Mouse (Mus musculus) macrophage (primary cell): Measurements from ENCODE around the gene Adal. TPM values are rescaled to one million over a fixed set of nuclear protein-coding genes. Genes with fewer than 3 reads are reported as not detected.
"Not testable (repeated sequence)": the region's sequence is repeated elsewhere in the genome, so short reads cannot be mapped to it uniquely, and the experiment has no call there.

Source experiments
- H3K27ac ChIP-seq: fragments of 350-480 bp; formaldehyde crosslinking; 2 replicates; pipeline ENCODE4 v1.9.0; 2021
- H3K36me3 ChIP-seq: fragments of 350-480 bp; formaldehyde crosslinking; 2 replicates; pipeline ENCODE4 v1.9.0; 2021; ENCODE audit errors: inconsistent target
- H3K4me3 ChIP-seq: fragments of 350-480 bp; formaldehyde crosslinking; 2 replicates; pipeline ENCODE4 v1.9.0; 2021; ENCODE audit errors: inconsistent target
- H3K79me2 ChIP-seq: fragments of 350-480 bp; formaldehyde crosslinking; 2 replicates; pipeline ENCODE4 v1.9.0; 2021; ENCODE audit errors: inconsistent target
- WGBS: methylation state at CpG from one replicate; pipeline ENCODE4 v1.1.7; 2026; ENCODE audit warnings: inconsistent platforms; ENCODE audit not compliant: missing documents; 5-methylcytosine and 5-hydroxymethylcytosine counted together
- polyA plus RNA-seq: library from polyadenylated mRNA; stranded (reverse); fragments of 250-400 nt; gene quantifications from 3 replicates; pipeline ENCODE4 v1.2.4, GENCODE M21; 2018; ENCODE audit warnings: inconsistent platforms
- total RNA-seq, 78 experiments: library from RNA; depleted of rRNA; stranded (reverse); fragments of 250-400 nt; gene quantifications; 1 replicate in 9 of 78; 2 replicates in 24 of 78; 3 replicates in 43 of 78; 4 replicates in 2 of 78; pipeline ENCODE4 v1.2.4; 2018; ENCODE audit warnings: inconsistent platforms in 56 of 78

Gene Adal
- total RNA-seq (2018; cell fraction: chromatin; rRNA removed): 10 to 100 TPM in 13 of 26 experiments, 1 to 10 TPM in 13; 1.5 to 30.9 (median 10.1) TPM
- total RNA-seq (2018; cell fraction: cytosol; rRNA removed): 1 to 10 TPM; 2.9 to 8.3 (median 5.4) TPM
- 10 to 100 TPM in 11 of 26 experiments, 1 to 10 TPM in 15; 2.0 to 36.4 (median 8.2) TPM for total RNA-seq (2018; cell fraction: nucleus; rRNA removed)
- 7.0 to 7.9 TPM (median 7.1 TPM) in 3 replicates for polyA plus RNA-seq

DNA sequence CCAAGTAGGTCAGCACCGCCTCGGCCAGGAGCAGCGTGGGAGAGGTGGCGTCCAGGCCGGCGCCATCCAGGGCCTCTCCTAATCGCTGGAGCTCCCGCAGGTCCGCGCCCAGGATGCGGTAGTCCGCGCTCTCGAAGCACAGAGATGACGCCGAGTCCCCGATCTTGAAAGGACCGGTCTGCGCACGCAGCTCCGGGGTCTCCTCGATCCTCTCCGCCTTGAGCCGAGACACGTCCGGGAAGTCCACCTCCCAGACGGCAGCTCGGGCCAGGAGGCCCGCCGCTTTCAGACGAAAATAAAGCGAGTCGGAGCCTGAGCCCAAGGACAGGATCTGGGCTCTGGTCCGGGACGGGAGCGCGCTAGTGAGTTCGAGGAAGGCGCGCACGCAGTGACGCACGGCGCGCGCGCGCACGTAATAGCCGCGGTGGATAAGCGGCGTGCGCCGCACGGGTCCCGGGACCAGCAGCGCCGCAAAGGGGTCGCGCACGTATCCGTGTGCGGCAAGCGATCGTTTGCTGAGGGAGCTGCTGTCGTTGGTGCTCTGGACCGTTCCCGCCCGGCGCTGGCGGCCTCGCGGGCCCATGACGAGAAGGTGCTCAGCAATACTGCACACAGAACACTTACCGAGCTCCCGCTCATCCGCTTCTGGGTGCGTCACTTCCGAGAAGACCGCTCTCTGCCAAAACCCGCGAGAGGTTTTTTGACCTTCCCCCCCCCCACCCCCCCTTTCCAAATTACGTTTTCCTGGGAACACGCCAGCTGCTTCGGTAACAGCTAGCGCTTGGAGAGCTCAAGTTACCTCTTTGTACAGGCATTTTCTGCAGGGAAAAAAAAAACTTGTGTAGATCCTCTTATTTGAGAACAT lies at the start of gene Adal, which contains the start of gene Lcmt2:
Gene Adal, plus strand, starts transcription at position 411 of the 865 bp plus-strand sequence.
Gene Lcmt2, minus strand, starts transcription at position 636 of the 865 bp plus-strand sequence.
- Histone ChIP-seq H3K4me3 (peak within 1 kb of the TSS; percentile 55), H3K27ac (peak within 1 kb of the TSS; percentile 67), H3K79me2 (peaks cover 33% of the 10 kb centered on the region), H3K36me3 (no peaks in the 10 kb centered on the region)
- under 1% methylated on average over 82 of the region's 87 CpGs for WGBS

DNA sequence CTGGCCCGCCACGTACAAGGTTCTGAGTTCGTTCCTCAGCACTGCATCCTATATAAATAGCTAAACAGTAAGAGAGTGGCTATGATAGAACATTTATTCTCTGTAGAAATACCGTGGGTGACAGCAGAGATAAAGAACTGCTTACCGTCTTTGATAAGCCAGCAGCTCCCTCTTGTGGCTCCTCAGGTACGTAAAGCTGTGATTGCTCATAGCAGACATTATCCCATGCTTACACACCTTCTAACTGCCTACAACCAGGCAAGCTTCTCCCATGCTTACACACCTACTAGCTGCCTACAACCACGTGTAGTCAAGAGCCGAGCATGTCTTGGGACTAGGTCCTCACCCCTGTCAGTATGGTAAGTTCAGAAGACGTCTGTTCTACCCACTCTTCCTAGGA lies 38.2 kb upstream of the Adal start:
- H3K4me3 ChIP-seq: no peak overlapping the region
- H3K79me2 ChIP-seq: no peaks in the 10 kb centered on the region
- H3K36me3 ChIP-seq: no peaks in the 10 kb centered on the region
- WGBS: 22% methylated on average over 9 of the region's 9 CpGs
- H3K27ac ChIP-seq: no peak overlapping the region

DNA sequence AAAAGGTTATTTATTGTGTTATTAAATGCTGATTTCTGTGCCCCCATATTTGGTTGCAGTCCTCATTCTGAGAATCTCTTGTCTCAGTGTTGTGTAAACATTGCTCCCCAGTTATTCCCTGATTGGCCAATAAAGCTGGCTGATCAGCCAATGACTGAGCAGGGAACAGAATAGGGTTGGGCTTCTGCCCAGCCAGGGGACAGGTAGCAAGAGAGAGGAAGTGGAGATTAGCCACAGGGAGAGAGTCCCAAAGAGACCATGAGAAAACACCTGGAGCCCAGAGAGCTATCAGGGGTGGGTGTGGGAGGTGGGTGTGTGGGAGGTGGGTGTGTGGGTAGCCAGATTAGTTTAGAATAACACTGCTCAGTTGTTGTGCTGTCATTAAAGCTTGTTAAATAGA lies 34.3 kb upstream of the Adal start:
- Histone ChIP-seq H3K27ac (no peak overlapping the region), H3K79me2 (no peaks in the 10 kb centered on the region), H3K36me3 (no peaks in the 10 kb centered on the region)

DNA sequence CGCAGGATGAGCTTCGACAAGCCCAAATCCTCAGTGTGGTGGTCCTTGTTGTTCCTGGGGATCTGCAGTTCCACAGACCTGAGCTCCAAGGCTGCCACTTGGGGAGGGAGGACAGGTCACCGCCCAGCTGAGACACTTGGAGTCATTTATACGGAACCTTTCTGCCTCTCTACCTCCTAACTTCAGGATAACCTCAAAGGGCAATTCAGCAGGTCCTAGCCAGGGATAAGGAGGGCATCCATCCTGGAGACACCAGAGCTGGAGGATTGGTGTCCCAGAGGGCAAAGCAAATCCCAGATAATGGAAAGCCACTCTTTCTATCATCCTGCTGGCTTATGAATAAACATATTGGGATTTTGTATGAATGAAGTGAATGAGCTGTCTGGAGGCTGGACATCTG lies 30.5 kb upstream of the Adal start, which contains the start of gene Tgm7:
Gene Tgm7, minus strand, starts transcription at position 101 of the 400 bp plus-strand sequence.
- no peak within 1 kb of the TSS for H3K27ac ChIP-seq

More for the DNA sequence above, 34.3 kb upstream of the Adal start:
- no peak overlapping the region for H3K4me3 ChIP-seq

DNA sequence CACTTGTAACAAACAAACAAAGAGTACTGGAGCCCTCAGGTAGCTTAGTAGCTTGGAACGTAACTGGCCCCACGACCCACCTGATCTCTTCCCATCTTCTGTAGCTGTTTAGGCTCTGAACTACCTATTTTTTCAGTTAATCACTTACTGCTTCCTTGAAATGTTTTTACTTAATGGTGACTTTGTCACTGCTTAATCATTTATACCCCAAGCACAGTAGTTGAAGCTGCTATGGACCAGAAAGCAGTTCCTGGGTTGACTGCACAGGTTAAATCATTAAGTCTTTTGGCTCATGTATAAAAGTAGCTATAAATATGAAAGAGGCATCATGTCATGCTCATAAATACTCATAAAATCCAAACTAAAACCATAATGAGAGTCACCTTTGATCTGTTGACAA lies 24.8 kb upstream of the Adal start:
- Histone ChIP-seq H3K27ac (no peak overlapping the region), H3K36me3 (no peaks in the 10 kb centered on the region), H3K79me2 (no peaks in the 10 kb centered on the region), H3K4me3 (no peak overlapping the region)
- WGBS: 100% methylated on average over 2 of the region's 2 CpGs

More for the DNA sequence above, 30.5 kb upstream of the Adal start, which contains the start of gene Tgm7:
- H3K79me2 ChIP-seq: no peaks in the 10 kb centered on the region
- H3K4me3 ChIP-seq: no peak within 1 kb of the TSS
- H3K36me3 ChIP-seq: no peaks in the 10 kb centered on the region
- 90% methylated on average over 4 of the region's 4 CpGs for WGBS

DNA sequence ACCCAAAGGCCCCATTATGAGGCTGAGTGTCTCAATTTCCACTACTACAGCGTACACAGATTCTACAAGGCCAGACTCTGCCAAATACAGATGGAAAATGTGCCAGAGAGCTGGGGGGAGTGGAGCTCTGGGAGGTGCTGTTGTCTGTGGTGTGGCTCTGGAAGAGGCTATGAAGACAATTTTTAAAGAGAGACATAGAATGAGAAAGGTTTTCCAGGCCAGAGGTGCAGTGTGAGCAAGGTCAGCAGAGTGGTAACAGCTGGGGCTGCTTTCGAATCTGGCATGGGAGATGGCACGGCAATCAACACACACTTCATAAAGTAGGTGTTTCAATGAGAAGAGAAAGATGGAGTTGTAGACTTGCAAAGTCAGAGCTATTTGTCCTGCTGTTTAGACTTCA lies 21.0 kb upstream of the Adal start:
- no peak overlapping the region for H3K4me3 ChIP-seq

DNA sequence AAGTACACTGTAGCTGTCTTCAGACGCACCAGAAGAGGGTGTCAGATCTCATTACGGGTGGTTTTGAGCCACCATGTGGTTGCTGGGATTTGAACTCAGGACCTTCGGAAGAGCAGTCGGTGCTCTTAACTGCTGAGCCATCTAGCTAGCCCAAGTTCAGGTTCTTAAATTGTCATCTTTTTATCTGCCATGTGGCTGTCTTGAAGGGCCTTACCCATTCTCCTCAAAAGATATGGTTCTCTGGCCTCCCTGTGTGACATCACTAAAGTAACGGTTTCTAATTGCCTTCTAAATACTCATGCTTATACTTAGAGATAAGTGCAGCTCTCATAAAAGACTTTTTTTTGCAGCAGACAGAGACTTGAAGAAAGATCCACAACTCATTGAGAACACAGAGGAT lies 13.9 kb upstream of the Adal start:
- not testable (repeated sequence) for H3K4me3 ChIP-seq, H3K27ac ChIP-seq, H3K79me2 ChIP-seq, H3K36me3 ChIP-seq
- 95% methylated on average over 5 of the region's 5 CpGs for WGBS

More for the DNA sequence above, 21.0 kb upstream of the Adal start:
- Histone ChIP-seq H3K27ac (no peak overlapping the region), H3K36me3 (no peaks in the 10 kb centered on the region), H3K79me2 (no peaks in the 10 kb centered on the region)
- WGBS: 100% methylated on average over 3 of the region's 3 CpGs

DNA sequence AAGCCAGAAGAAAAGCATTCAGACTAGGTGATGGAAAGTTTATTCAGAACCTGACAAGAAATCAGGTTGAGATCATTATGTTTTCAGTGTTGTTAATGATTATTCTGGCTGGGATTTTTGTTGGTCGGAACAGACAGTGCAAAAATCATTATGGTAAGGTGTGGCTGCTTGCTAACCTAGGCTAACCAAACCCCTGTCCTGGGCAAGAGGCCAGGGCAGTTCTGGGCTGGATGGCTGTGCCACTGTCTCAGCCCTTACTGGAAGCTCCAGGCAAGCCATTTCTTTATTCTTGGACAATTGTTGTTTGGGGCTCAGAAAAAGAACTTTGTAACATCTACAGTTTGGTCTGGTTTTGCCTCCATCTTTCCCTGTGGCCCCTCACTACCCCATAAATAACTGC lies 12.7 kb upstream of the Adal start:
- Histone ChIP-seq H3K79me2 (no peaks in the 10 kb centered on the region), H3K36me3 (no peaks in the 10 kb centered on the region), H3K27ac (no peak overlapping the region), H3K4me3 (no peak overlapping the region)
- 100% methylated on average over 1 of the region's 1 CpGs for WGBS

DNA sequence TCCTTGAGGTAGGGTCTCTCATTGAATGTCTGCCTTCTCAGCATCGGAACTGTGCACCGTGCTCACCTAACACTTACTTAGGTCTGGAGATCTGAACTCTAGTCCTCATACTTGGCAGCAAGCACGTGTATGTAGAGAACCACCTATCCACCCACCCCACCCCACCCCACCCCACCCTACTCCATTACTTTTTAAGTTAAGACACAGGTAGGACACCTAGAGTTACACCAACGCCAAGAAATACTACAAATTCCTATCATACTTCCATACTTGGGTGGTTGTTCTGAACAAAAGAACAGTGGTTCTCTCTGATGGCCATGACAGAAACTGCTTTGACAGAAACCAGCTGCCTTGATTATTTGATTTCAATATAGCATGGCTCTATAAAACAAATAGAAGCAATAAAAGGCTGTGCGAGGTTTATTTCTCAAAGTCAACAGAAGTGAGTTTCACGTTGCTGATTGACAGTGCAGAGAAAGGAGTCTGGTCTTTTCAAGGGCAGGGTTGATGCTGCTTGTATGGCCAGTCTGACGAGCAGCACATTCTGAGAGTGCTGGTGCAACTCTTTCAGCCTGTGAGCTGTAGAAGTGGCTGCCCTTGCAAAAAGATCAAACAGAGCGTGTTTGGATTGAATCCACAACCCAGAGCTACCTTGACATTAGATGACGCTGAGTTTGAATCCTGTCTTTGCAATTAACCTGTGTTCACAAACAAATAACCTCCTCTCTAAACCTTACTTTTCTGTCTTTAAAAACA lies 11.2 kb upstream of the Adal start:
- no peak overlapping the region for H3K27ac ChIP-seq
- no peaks in the 10 kb centered on the region for H3K79me2 ChIP-seq
- no peak overlapping the region for H3K4me3 ChIP-seq
- 88% methylated on average over 9 of the region's 9 CpGs for WGBS
- H3K36me3 ChIP-seq: no peaks in the 10 kb centered on the region

DNA sequence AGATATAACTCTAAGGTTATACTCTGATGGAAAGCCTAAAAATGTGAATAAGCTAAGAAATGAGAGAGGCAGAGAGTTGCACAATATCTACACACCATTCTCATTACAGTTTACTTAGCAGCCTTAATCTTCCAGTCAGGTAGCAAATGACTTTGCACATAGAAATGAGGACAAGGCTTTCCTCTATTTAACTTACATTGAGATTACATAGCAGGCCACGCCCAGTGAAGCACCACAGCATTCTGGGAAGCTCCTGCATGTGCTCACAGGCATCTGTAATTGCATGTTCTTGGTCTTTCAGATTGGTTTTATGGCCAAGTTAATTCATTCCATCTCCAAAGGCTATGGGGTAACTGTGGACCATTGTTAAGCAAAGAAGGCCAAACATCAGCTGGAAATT lies 7.4 kb upstream of the Adal start:
- H3K4me3 ChIP-seq: no peak overlapping the region
- H3K27ac ChIP-seq: no peak overlapping the region
- H3K79me2 ChIP-seq: peaks cover 5% of the 10 kb centered on the region
- WGBS: 100% methylated on average over 1 of the region's 1 CpGs
- no peaks in the 10 kb centered on the region for H3K36me3 ChIP-seq

DNA sequence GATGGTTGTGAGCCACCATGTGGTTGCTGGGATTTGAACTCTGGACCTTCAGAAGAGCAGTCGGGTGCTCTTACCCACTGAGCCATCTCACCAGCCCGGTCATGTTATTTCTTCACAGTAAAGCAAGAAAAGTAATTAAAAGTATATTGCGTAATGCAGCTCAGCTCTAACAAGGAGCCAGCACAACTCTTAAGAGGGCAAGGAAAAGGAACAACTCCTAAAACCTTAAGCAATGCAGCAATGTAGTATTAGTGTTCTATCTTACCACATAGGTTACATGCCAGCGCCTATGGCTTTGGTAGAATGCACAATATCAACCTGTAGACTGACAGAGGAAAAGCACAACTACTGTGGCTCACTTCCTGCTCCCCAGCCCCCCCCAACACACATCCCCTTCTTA lies 2.9 kb upstream of the Adal start:
- 68% methylated on average over 4 of the region's 4 CpGs for WGBS
- peaks cover 33% of the 10 kb centered on the region for H3K79me2 ChIP-seq

DNA sequence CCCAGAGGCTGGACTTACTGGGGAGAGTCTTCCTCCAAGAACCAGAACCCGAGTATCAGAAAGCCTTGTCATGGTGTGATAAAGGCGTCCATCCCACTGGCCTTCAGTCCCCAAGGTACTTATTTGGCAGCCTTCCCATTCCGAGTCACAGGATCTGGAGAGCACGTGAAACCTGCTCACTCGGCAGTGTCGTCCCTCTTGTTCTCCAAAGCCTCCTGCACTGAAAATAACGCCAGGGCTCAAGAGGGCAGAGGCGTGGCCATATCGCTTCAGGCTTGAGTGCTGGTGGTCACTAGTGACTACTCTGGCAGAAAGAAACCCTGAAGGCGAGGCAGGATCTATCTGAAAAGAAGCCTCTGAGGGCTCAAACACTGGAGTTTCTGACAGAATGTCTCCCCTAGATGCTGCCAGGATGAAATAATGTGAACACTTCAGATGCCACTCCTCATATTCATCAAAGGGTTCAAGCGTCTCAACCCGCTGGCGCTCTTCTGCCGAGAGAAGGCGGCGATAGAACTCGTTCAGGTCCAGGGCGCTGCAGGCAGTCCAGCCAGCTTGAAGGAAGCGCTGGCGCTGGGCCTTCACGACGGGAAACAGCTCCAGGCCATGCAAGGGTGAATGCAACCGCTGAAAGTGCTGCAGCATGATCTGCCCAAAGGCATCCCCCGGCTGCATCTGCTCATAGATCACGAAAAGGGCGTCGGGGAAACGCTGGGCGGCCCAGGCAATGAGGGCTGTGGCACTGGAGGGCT lies 786 bp upstream of the Adal start:
- Histone ChIP-seq H3K4me3 (peak overlapping the region; percentile 55), H3K79me2 (peaks cover 33% of the 10 kb centered on the region), H3K27ac (peak overlapping the region; percentile 67), H3K36me3 (no peaks in the 10 kb centered on the region)
- WGBS: 35% methylated on average over 29 of the region's 29 CpGs

More for the DNA sequence above, 2.9 kb upstream of the Adal start:
- Histone ChIP-seq H3K27ac (no peak overlapping the region), H3K36me3 (no peaks in the 10 kb centered on the region), H3K4me3 (no peak overlapping the region)

DNA sequence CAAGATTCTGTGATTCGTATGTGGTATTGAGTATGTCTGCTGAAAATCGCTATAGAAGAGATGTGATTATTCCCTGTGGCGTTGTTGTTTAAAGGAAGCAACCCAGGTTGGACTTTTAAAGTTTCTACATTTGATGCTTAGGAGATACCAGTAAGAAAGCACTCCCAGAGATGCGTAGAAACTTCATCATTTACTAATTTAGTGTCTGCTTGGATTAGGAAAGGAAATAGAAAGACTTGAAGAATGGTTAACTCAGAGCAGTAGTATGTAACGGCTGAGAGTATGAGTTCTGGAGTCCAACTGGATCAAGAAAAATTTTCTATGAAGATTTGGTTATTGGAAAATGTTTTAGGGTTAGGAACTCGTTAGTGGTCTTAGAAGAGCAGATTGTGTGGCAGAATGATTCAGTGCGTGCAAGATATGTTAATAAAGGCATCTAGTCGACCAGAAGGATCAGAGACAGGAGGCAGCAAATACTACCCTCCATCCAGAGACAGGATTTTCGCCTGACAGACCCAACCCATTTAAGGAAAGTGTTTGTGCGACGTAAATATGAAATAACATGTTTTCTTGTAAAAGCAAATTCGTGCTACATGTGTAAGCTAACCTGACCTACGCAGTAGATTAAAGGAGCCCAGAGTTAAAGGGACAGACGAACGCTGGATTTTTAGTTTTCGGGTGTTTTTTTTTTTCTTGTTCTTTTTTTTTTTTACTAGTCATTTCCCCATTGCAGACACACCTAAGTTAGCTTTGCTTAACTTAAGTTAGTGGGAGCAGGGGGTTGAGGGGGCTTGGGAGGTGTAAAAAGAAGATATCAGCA lies 1.2 kb downstream of the Adal start:
- Histone ChIP-seq H3K27ac (peak overlapping the region; percentile 67; the same call in 1 of the 2 replicates), H3K79me2 (peaks cover 33% of the 10 kb centered on the region), H3K4me3 (peak overlapping the region; percentile 55), H3K36me3 (0 out of 2 replicates have a peak, but pooled peaks cover 3% of the 10 kb centered on the region)
- 71% methylated on average over 16 of the region's 16 CpGs for WGBS
